Mouse (Mus musculus) ES-E14 (cell line): ENCODE measurements around the gene Sptssa.

Experiments
- HCFC1 ChIP-seq: IDR thresholded peaks from 2 replicates; pipeline ENCODE4 v1.6.1; 2012; ENCODE audit warnings: low read length, inconsistent platforms, borderline replicate concordance; ENCODE audit not compliant: insufficient read depth
- MAFK ChIP-seq: IDR thresholded peaks from 2 replicates; pipeline ENCODE4 v1.6.1; 2014; ENCODE audit warnings: mild to moderate bottlenecking, low read depth, low read length, inconsistent platforms; ENCODE audit not compliant: insufficient read depth
- ZC3H11A ChIP-seq: IDR thresholded peaks from 2 replicates; pipeline ENCODE4 v1.6.1; 2012; ENCODE audit warnings: low read depth, mild to moderate bottlenecking, inconsistent platforms, low read length, borderline replicate concordance
- ZNF384 ChIP-seq: IDR thresholded peaks from 2 replicates; pipeline ENCODE4 v1.6.1; 2012; ENCODE audit warnings: low read depth, low read length, inconsistent platforms

- TF ChIP-seq ZNF384: no peak
- no peak for TF ChIP-seq HCFC1
- TF ChIP-seq ZC3H11A: no peak
- no peak for TF ChIP-seq MAFK
Measured at GRCm38 (mm10) chr12:54603542-54604167, 52.7 kb downstream of the Sptssa start.
